Mouse (Mus musculus) spleen, adult 2 months (tissue): ENCODE data around the gene Olfml3. TPM values are rescaled to one million over a fixed set of nuclear protein-coding genes. Genes with fewer than 3 reads are reported as not detected.
A peak's percentile ranks its signal among the peaks of the same experiment; 100 is the strongest.

ENCODE experiments used
- DNase-seq, 2 experiments: peaks; one replicate each; pipeline versions ENCODE4 v3.0.0 to v3.0.0-alpha.2; 2012 to 2021; ENCODE audit warnings: low spot score in 2 of 2, low read depth in 1 of 2
- H3K27ac ChIP-seq: fragments of 200-500 bp; 2 replicates; pipeline ENCODE4 v1.5.1; 2012; ENCODE audit warnings: low read length, inconsistent platforms; ENCODE audit not compliant: insufficient read depth
- H3K27me3 ChIP-seq: fragments of 200-500 bp; 2 replicates; pipeline ENCODE4 v1.6.1; 2012; ENCODE audit warnings: mild to moderate bottlenecking, moderate library complexity, low read length, inconsistent platforms; ENCODE audit not compliant: control insufficient read depth, insufficient read depth
- H3K36me3 ChIP-seq: fragments of 200-500 bp; 2 replicates; pipeline ENCODE4 v1.6.1; 2012; ENCODE audit warnings: mild to moderate bottlenecking, low read length, inconsistent platforms; ENCODE audit not compliant: control insufficient read depth, insufficient read depth
- H3K4me1 ChIP-seq: fragments of 200-500 bp; 2 replicates; pipeline ENCODE4 v1.6.1; 2011; ENCODE audit warnings: inconsistent platforms; ENCODE audit not compliant: control insufficient read depth, insufficient read depth, insufficient read length
- H3K4me3 ChIP-seq: fragments of 200-500 bp; 2 replicates; pipeline ENCODE4 v1.5.1; 2011; ENCODE audit warnings: mild to moderate bottlenecking, inconsistent platforms; ENCODE audit not compliant: insufficient read depth, insufficient read length; ENCODE audit errors: extremely low read depth
- CTCF ChIP-seq: fragments of 200-500 bp; IDR thresholded peaks from 2 replicates; pipeline ENCODE4 v1.5.1; 2011; ENCODE audit warnings: mild to moderate bottlenecking, inconsistent platforms; ENCODE audit not compliant: insufficient read depth, insufficient read length, insufficient replicate concordance; ENCODE audit errors: extremely low read depth
- POLR2A ChIP-seq: fragments of 200-500 bp; IDR thresholded peaks from 2 replicates; pipeline ENCODE4 v1.6.1; 2011; ENCODE audit warnings: low read depth, low read length, inconsistent platforms
- WGBS: fragments of 180-500 bp; shearing (Covaris S2); methylation state at CpG from one replicate; pipeline ENCODE4 v1.1.7; 2018; 5-methylcytosine and 5-hydroxymethylcytosine counted together
- polyA plus RNA-seq: library from polyadenylated mRNA; depleted of rRNA; stranded (reverse); fragments of >200 nt; gene quantifications from 2 replicates; pipeline ENCODE4 v1.2.3, GENCODE M21; 2012

Gene Olfml3
- polyA plus RNA-seq, 1 experiment, result 18.2 TPM

DNA sequence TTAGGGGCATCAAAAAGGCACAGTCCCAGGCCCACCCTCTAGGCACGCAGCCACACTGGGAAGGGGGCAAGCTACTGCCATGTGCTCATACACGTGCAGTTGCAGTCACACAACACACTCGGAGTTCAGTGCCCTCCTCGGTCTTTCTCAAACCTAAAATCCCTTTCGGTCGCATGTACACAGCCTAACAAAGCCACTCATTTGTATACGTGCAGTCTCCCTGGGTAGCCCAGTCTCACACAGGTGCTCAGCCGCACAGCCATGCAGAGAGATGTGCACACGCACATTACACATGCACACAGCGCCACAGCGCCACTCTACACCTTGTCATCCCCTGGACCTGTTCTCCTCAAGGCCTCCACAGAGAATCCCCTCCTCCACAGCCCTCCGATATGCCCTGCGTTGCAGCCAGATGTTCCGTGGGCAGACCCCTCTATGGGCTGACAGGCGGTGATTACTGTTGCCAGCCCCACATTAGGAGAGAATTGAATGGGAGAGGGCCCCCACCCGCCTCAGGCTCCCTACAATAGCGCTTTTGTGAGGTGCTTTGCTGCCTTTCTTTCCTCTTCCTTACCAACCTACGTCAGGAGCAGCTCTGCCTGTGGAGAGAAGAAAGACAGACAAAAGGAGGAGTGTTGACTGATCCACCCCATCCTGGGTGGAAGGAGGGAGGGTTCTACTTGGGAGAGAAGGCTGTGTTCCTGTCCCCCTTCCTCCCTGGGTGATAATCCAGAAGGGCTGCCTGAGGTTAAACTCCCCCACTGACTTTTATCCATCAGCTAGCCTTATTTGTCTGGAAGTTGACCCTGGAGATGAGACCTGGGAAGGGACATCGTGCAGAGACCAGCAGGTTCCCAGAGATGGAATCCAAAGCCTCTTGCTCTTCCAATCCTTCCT, 3.8 kb downstream of the Olfml3 start:
- H3K4me1 ChIP-seq, result peaks cover 7% of the 10 kb centered on the region; the same call in 1 of the 2 replicates
- no peaks in the 10 kb centered on the region for H3K27me3 ChIP-seq
- TF ChIP-seq POLR2A (no peak), CTCF (no peak)
- H3K36me3 ChIP-seq, result no peaks in the 10 kb centered on the region
- DNase-seq, result no peak
- H3K4me3 ChIP-seq, result no peak overlapping the region
- H3K27ac ChIP-seq, result 0 out of 2 replicates have a peak overlapping the region, but pooled peaks have one; percentile 8
- 91% methylated on average over 19 of the region's 19 CpGs for WGBS

DNA sequence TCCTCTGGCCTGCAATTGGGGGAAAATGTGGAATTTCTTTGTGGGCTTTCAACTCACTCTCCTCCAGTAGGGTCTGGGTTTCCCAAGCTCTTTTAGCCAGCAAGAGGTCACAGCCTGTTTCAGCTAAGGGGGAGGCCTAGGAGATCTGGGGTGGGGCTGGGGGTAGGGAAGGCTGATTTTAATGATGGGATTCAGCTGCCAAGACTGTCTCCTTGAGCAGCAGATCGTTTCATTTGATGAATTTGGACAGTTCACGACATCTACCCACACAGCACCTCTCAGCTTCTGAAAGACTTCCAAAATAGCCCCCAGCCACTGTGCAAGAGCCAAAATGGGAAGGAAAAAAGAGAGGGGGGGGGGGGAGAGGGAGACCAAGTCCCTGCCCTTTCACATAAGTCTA, 4.6 kb downstream of the Olfml3 start:
- H3K36me3 ChIP-seq, result no peaks in the 10 kb centered on the region
- no peak for DNase-seq
- peaks cover 7% of the 10 kb centered on the region; the same call in 1 of the 2 replicates for H3K4me1 ChIP-seq
- TF ChIP-seq CTCF (no peak), POLR2A (no peak)
- H3K4me3 ChIP-seq, result no peak overlapping the region
- no peak overlapping the region for H3K27ac ChIP-seq
- H3K27me3 ChIP-seq, result no peaks in the 10 kb centered on the region
- 70% methylated on average over 2 of the region's 2 CpGs for WGBS

GRCm38 (mm10) chr3:103732116-103732515, 5.7 kb downstream of the Olfml3 start:
- DNase-seq, result no peak
- peaks cover 4% of the 10 kb centered on the region; the same call in 1 of the 2 replicates for H3K4me1 ChIP-seq
- TF ChIP-seq POLR2A (no peak), CTCF (no peak)
- no peaks in the 10 kb centered on the region for H3K27me3 ChIP-seq
- no peaks in the 10 kb centered on the region for H3K36me3 ChIP-seq
- no peak overlapping the region for H3K27ac ChIP-seq
- 89% methylated on average over 3 of the region's 3 CpGs for WGBS
- H3K4me3 ChIP-seq, result no peak overlapping the region

GRCm38 (mm10) chr3:103729850-103730249, 8.0 kb downstream of the Olfml3 start:
- TF ChIP-seq CTCF (no peak), POLR2A (no peak)

GRCm38 (mm10) chr3:103727813-103728326, 9.9 kb downstream of the Olfml3 start:
- TF ChIP-seq CTCF, result no peak
- TF ChIP-seq POLR2A, result no peak
- Histone ChIP-seq H3K27ac (no peak overlapping the region), H3K4me3 (no peak overlapping the region), H3K4me1 (no peaks in the 10 kb centered on the region), H3K36me3 (no peaks in the 10 kb centered on the region), H3K27me3 (no peaks in the 10 kb centered on the region)
- 32% methylated on average over 2 of the region's 2 CpGs for WGBS
- DNase-seq, result no peak

More at GRCm38 (mm10) chr3:103729850-103730249, 8.0 kb downstream of the Olfml3 start:
- WGBS, result 90% methylated on average over 9 of the region's 9 CpGs
- H3K4me1 ChIP-seq, result no peaks in the 10 kb centered on the region
- no peaks in the 10 kb centered on the region for H3K36me3 ChIP-seq
- H3K27me3 ChIP-seq, result no peaks in the 10 kb centered on the region
- no peak overlapping the region for H3K4me3 ChIP-seq
- H3K27ac ChIP-seq, result no peak overlapping the region
- DNase-seq, result no peak

DNA sequence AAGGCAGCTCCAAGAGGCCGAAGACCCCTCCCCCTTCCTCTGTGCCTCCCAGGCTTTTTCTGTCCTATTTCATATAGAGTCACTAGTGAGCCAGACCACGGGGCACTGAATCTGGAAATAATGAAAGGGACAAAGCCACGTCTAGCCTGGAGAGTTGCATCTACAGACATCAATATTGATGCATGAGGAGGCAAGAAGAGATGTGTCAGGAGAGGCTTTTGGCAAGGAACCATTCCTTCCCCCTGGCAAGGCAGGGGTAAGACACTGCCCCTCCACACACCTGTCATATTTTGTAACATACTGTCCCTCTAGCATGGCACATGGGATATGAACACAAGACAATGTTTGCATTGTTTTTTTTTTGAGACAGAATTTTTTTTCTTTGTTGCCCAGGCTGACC, 11.2 kb downstream of the Olfml3 start:
- 77% methylated on average over 3 of the region's 3 CpGs for WGBS
- TF ChIP-seq POLR2A, result no peak
- TF ChIP-seq CTCF, result no peak
- Histone ChIP-seq H3K27ac (no peak overlapping the region), H3K4me1 (no peaks in the 10 kb centered on the region), H3K27me3 (no peaks in the 10 kb centered on the region), H3K36me3 (no peaks in the 10 kb centered on the region), H3K4me3 (no peak overlapping the region)
- no peak for DNase-seq

DNA sequence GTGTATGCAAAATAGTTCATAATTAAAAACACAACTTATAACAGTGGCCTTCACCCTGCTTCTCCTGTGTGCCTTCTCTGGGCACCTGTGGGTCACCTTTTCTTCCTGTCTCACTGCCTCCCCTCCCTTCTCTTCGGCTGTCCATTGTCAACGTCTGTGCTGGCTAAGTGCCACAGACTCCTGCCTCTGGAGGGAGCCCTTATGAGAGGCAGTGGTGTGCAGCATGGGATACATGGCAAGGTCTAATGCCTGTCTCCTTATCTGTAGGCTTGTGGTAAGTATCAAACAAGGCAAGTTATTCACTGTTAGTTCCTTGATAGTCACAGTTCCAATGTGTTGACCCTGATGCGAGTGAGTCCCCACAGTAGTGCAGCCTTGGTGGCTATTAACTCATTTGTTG, 13.7 kb downstream of the Olfml3 start:
- H3K4me3 ChIP-seq, result no peak overlapping the region
- H3K36me3 ChIP-seq, result no peaks in the 10 kb centered on the region
- no peaks in the 10 kb centered on the region for H3K4me1 ChIP-seq
- 56% methylated on average over 3 of the region's 3 CpGs for WGBS
- TF ChIP-seq CTCF, result no peak
- no peak for TF ChIP-seq POLR2A
- no peak overlapping the region for H3K27ac ChIP-seq
- DNase-seq, result no peak
- H3K27me3 ChIP-seq, result no peaks in the 10 kb centered on the region
